22 mouse cellular contexts compared by ENCODE assay signal in genomic region chr17:3361751-3362150, GRCm38 (mm10). TPM values are rescaled to one million over a fixed set of nuclear protein-coding genes. Genes with fewer than 3 reads are reported as not detected.
DNase-seq lines count a peak whose midpoint lies in the region; ATAC-seq and TF ChIP-seq lines count a peak whose summit lies in the region.
"Had no signal": no experiment of that assay in that cellular context is flagged by ENCODE, and none has a peak within 500 bp of the region (broad histone marks: within the 10 kb centered on the region; RNA-seq: fewer than 3 reads in every experiment).

No protein-coding gene starts in this region.

- no peaks in the 10 kb centered on the region for H3K9me3 ChIP-seq in embryonic facial prominence, embryonic 13.5 days
- no peaks in the 10 kb centered on the region for H3K9me3 ChIP-seq in embryonic facial prominence, embryonic 10.5 days
- H3K9me3 ChIP-seq in hindbrain, embryonic 15.5 days, result no peaks in the 10 kb centered on the region
- H3K9me3 ChIP-seq in hindbrain, embryonic 11.5 days (ENCODE audit: control insufficient read depth, low read length), result no peaks in the 10 kb centered on the region
- H3K9me3 ChIP-seq in embryonic facial prominence, embryonic 15.5 days (replicated peaks), result no peaks in the 10 kb centered on the region
- no peaks in the 10 kb centered on the region for H3K9me3 ChIP-seq in limb, embryonic 14.5 days (ENCODE audit: control insufficient read depth, low read length)
- H3K9me3 ChIP-seq: heart, embryonic 13.5 days; hindbrain, embryonic 12.5 days had no signal

- H3K36me3 ChIP-seq in embryonic facial prominence, embryonic 13.5 days, result peaks cover 5% of the 10 kb centered on the region; the same call in 1 of the 2 replicates
- H3K36me3 ChIP-seq in embryonic facial prominence, embryonic 10.5 days (replicated peaks), result no peaks in the 10 kb centered on the region
- no peaks in the 10 kb centered on the region for H3K36me3 ChIP-seq in hindbrain, embryonic 15.5 days
- no peaks in the 10 kb centered on the region for H3K36me3 ChIP-seq in hindbrain, embryonic 11.5 days (ENCODE audit: control insufficient read depth, insufficient read depth, low read length)
- H3K36me3 ChIP-seq in embryonic facial prominence, embryonic 15.5 days, result no peaks in the 10 kb centered on the region
- H3K36me3 ChIP-seq in limb, embryonic 14.5 days (ENCODE audit: control insufficient read depth, insufficient read depth, low read length), result peaks cover 4% of the 10 kb centered on the region; the same call in 1 of the 2 replicates
- H3K36me3 ChIP-seq: heart, embryonic 13.5 days; hindbrain, embryonic 12.5 days had no signal

- no peak overlapping the region for H3K4me3 ChIP-seq in embryonic facial prominence, embryonic 13.5 days
- H3K4me3 ChIP-seq in embryonic facial prominence, embryonic 10.5 days, result no peak overlapping the region
- H3K4me3 ChIP-seq in hindbrain, embryonic 15.5 days, result no peak overlapping the region
- no peak overlapping the region for H3K4me3 ChIP-seq in hindbrain, embryonic 11.5 days (ENCODE audit: low read depth, low read length)
- H3K4me3 ChIP-seq in embryonic facial prominence, embryonic 15.5 days (replicated peaks), result no peak overlapping the region
- H3K4me3 ChIP-seq in limb, embryonic 14.5 days (replicated peaks; ENCODE audit: low read length), result no peak overlapping the region
- H3K4me3 ChIP-seq: heart, embryonic 13.5 days; hindbrain, embryonic 12.5 days had no signal

- no peak for TF ChIP-seq POLR2A in limb, embryonic 14.5 days (IDR thresholded peaks at IDR 0.05; ENCODE audit: borderline replicate concordance, extremely low read depth, insufficient read depth, insufficient read length)

- no peaks in the 10 kb centered on the region for H3K27me3 ChIP-seq in embryonic facial prominence, embryonic 13.5 days
- no peaks in the 10 kb centered on the region for H3K27me3 ChIP-seq in embryonic facial prominence, embryonic 10.5 days (replicated peaks; ENCODE audit: low read depth, poor library complexity, severe bottlenecking)
- H3K27me3 ChIP-seq in hindbrain, embryonic 15.5 days, result no peaks in the 10 kb centered on the region
- no peaks in the 10 kb centered on the region for H3K27me3 ChIP-seq in hindbrain, embryonic 11.5 days (ENCODE audit: control insufficient read depth, insufficient read depth, low read length)
- no peaks in the 10 kb centered on the region for H3K27me3 ChIP-seq in embryonic facial prominence, embryonic 15.5 days
- H3K27me3 ChIP-seq in limb, embryonic 14.5 days (ENCODE audit: control insufficient read depth, insufficient read depth, low read length), result no peaks in the 10 kb centered on the region
- H3K27me3 ChIP-seq: heart, embryonic 13.5 days; hindbrain, embryonic 12.5 days; Patski had no signal

- no peak overlapping the region for H3K9ac ChIP-seq in embryonic facial prominence, embryonic 13.5 days
- no peak overlapping the region for H3K9ac ChIP-seq in hindbrain, embryonic 15.5 days
- H3K9ac ChIP-seq in hindbrain, embryonic 11.5 days (ENCODE audit: low read depth, low read length), result no peak overlapping the region
- no peak overlapping the region for H3K9ac ChIP-seq in embryonic facial prominence, embryonic 15.5 days
- no peak overlapping the region for H3K9ac ChIP-seq in limb, embryonic 14.5 days (ENCODE audit: low read depth, low read length, severe bottlenecking)
- H3K9ac ChIP-seq: heart, embryonic 13.5 days; hindbrain, embryonic 12.5 days had no signal

- no peak for DNase-seq in embryonic facial prominence, embryonic 10.5 days (ENCODE audit: low spot score)
- DNase-seq in hindbrain, embryonic 11.5 days (ENCODE audit: low spot score), result no peak
- no peak for DNase-seq in limb, embryonic 14.5 days (ENCODE audit: low spot score)
- no peak for DNase-seq in adrenal gland, postnatal 25 days
- DNase-seq in cerebellum, postnatal 4 days (ENCODE audit: low spot score in 2 of 2), result no peak
- DNase-seq: adrenal gland, adult 2 months; adrenal gland, postnatal 36 days; cerebellum, adult 11 months; cerebellum, adult 8-10 months; cerebellum, postnatal 14 days; gastrocnemius, postnatal 36 days; heart, adult 11 months; heart, postnatal 36 days; kidney, adult 11 months had no signal

- no peak for ATAC-seq in embryonic facial prominence, embryonic 13.5 days (ENCODE audit: insufficient number of reproducible peaks, insufficient read depth, low FRiP score, low TSS enrichment, low read depth)
- no peak for ATAC-seq in hindbrain, embryonic 15.5 days (ENCODE audit: low FRiP score, low read depth)
- no peak for ATAC-seq in hindbrain, embryonic 11.5 days (ENCODE audit: low FRiP score)
- no peak for ATAC-seq in embryonic facial prominence, embryonic 15.5 days (ENCODE audit: insufficient number of reproducible peaks, low FRiP score, low TSS enrichment, low read depth)
- ATAC-seq in limb, embryonic 14.5 days (ENCODE audit: low FRiP score, low read depth), result no peak
- ATAC-seq: activated CD4-positive, CD25-positive, alpha-beta regulatory T cell, adult 4 months; hindbrain, postnatal 0 days; Patski had no signal

- H3K27ac ChIP-seq in embryonic facial prominence, embryonic 13.5 days, result peak overlapping the region; percentile 66
- no peak overlapping the region for H3K27ac ChIP-seq in embryonic facial prominence, embryonic 10.5 days (replicated peaks)
- peak overlapping the region; percentile 42; the same call in 1 of the 2 replicates for H3K27ac ChIP-seq in hindbrain, embryonic 15.5 days (replicated peaks)
- no peak overlapping the region for H3K27ac ChIP-seq in hindbrain, embryonic 11.5 days (ENCODE audit: low read depth, low read length)
- peak overlapping the region; percentile 44; the same call in 1 of the 2 replicates for H3K27ac ChIP-seq in embryonic facial prominence, embryonic 15.5 days (replicated peaks)
- H3K27ac ChIP-seq in limb, embryonic 14.5 days (replicated peaks; ENCODE audit: low read depth, low read length), result peak overlapping the region; percentile 48; the same call in 1 of the 2 replicates
- H3K27ac ChIP-seq: heart, embryonic 13.5 days; hindbrain, embryonic 12.5 days; hindbrain, postnatal 0 days had no signal

- WGBS in embryonic facial prominence, embryonic 13.5 days, result 85% methylated on average over 2 of the region's 2 CpGs
- 88% methylated on average over 2 of the region's 2 CpGs for WGBS in embryonic facial prominence, embryonic 10.5 days
- WGBS in hindbrain, embryonic 15.5 days, result 84% methylated on average over 2 of the region's 2 CpGs
- 88% methylated on average over 2 of the region's 2 CpGs for WGBS in hindbrain, embryonic 11.5 days
- 85% methylated on average over 2 of the region's 2 CpGs for WGBS in embryonic facial prominence, embryonic 15.5 days
- WGBS in limb, embryonic 14.5 days, result 77% methylated on average over 2 of the region's 2 CpGs

- H3K4me1 ChIP-seq in embryonic facial prominence, embryonic 13.5 days, result peaks cover 40% of the 10 kb centered on the region
- peaks cover 18% of the 10 kb centered on the region for H3K4me1 ChIP-seq in embryonic facial prominence, embryonic 10.5 days
- peaks cover 7% of the 10 kb centered on the region; the same call in 1 of the 2 replicates for H3K4me1 ChIP-seq in hindbrain, embryonic 15.5 days (replicated peaks)
- no peaks in the 10 kb centered on the region for H3K4me1 ChIP-seq in hindbrain, embryonic 11.5 days (replicated peaks; ENCODE audit: control insufficient read depth, insufficient read depth, low read length)
- peaks cover 15% of the 10 kb centered on the region for H3K4me1 ChIP-seq in embryonic facial prominence, embryonic 15.5 days
- peaks cover 21% of the 10 kb centered on the region for H3K4me1 ChIP-seq in limb, embryonic 14.5 days (ENCODE audit: control insufficient read depth, insufficient read depth, low read length)

- no peak overlapping the region for H3K4me2 ChIP-seq in embryonic facial prominence, embryonic 13.5 days
- H3K4me2 ChIP-seq in hindbrain, embryonic 15.5 days, result no peak overlapping the region
- H3K4me2 ChIP-seq in hindbrain, embryonic 11.5 days (replicated peaks; ENCODE audit: low read depth, low read length), result no peak overlapping the region
- no peak overlapping the region for H3K4me2 ChIP-seq in embryonic facial prominence, embryonic 15.5 days (replicated peaks)
- H3K4me2 ChIP-seq in limb, embryonic 14.5 days (replicated peaks; ENCODE audit: low read depth, low read length, severe bottlenecking), result no peak overlapping the region
- H3K4me2 ChIP-seq: heart, embryonic 13.5 days; hindbrain, embryonic 12.5 days had no signal

RNA-seq across cellular contexts. Expression of gene Tiam2, which starts 35.4 kb away (rescaled TPM):
- 25.2 and 31.8 TPM in 2 replicates for polyA plus RNA-seq in embryonic facial prominence, embryonic 13.5 days (2015; fragmentation: Nextera tagmentation; extraction: Ambion mirVana)
- polyA plus RNA-seq in embryonic facial prominence, embryonic 10.5 days (2016; fragmentation: Nextera tagmentation; extraction: Ambion mirVana), result 6.0 and 7.7 TPM in 2 replicates
- polyA plus RNA-seq in hindbrain, embryonic 15.5 days (2015; fragmentation: Nextera tagmentation; extraction: Ambion mirVana), result 3.9 and 7.3 TPM in 2 replicates
- polyA plus RNA-seq in hindbrain, embryonic 11.5 days (2014; fragmentation: Nextera tagmentation; extraction: Ambion mirVana), result 5.3 and 5.5 TPM in 2 replicates
- polyA plus RNA-seq in embryonic facial prominence, embryonic 15.5 days (2015; fragmentation: Nextera tagmentation; extraction: Ambion mirVana), result 18.2 TPM in 2 replicates
- polyA plus RNA-seq in limb, embryonic 14.5 days (2012; rRNA removed), result 22.3 and 25.9 TPM in 2 replicates
- polyA plus RNA-seq in limb, embryonic 14.5 days (2014; fragmentation: Nextera tagmentation; extraction: Ambion mirVana), result 21.1 and 25.6 TPM in 2 replicates
- total RNA-seq in adrenal gland, postnatal 25 days (2021), result 45.6 and 47.1 TPM in 2 replicates

Comparison
In these comparisons a context has a peak if more than half of its experiments do, and no peak if none do; other contexts are left out.
1. H3K27ac ChIP-seq: peak in embryonic facial prominence, embryonic 13.5 days (single experiment), hindbrain, embryonic 15.5 days (single experiment), embryonic facial prominence, embryonic 15.5 days (single experiment) and limb, embryonic 14.5 days (single experiment); none in embryonic facial prominence, embryonic 10.5 days (single experiment) and hindbrain, embryonic 11.5 days (single experiment).